Mouse (Mus musculus) heart, embryonic 10.5 days (tissue): ENCODE data around the gene Gpr156. TPM values are rescaled to one million over a fixed set of nuclear protein-coding genes. Genes with fewer than 3 reads are reported as not detected.

Experiments used
- DNase-seq: peaks from one replicate; pipeline ENCODE4 v3.0.0-alpha.2; 2017; ENCODE audit warnings: low spot score
- H3K27ac ChIP-seq: fragments of 300-500 bp; sonication (generic); 2 replicates; pipeline ENCODE4 v1.5.1; 2016; ENCODE audit warnings: mild to moderate bottlenecking
- H3K27me3 ChIP-seq: fragments of 300-500 bp; sonication (generic); 2 replicates; pipeline ENCODE4 v1.6.1; 2016; ENCODE audit warnings: mild to moderate bottlenecking; ENCODE audit not compliant: poor library complexity, insufficient read depth, severe bottlenecking
- H3K36me3 ChIP-seq: fragments of 300-500 bp; sonication (generic); 2 replicates; pipeline ENCODE4 v1.6.1; 2016; ENCODE audit warnings: mild to moderate bottlenecking, moderate library complexity
- H3K4me1 ChIP-seq: fragments of 300-500 bp; sonication (generic); 2 replicates; pipeline ENCODE4 v1.6.1; 2016; ENCODE audit warnings: mild to moderate bottlenecking
- H3K4me3 ChIP-seq: fragments of 300-500 bp; sonication (generic); 2 replicates; pipeline ENCODE4 v1.5.1; 2016; ENCODE audit warnings: mild to moderate bottlenecking, moderate library complexity
- H3K9me3 ChIP-seq: fragments of 300-500 bp; sonication (generic); 2 replicates; pipeline ENCODE4 v1.6.1; 2016; ENCODE audit warnings: mild to moderate bottlenecking, moderate library complexity
- WGBS: fragments of 180-500 bp; shearing (Covaris S2); methylation state at CpG from one replicate; pipeline ENCODE4 v1.1.7; 2016; 5-methylcytosine and 5-hydroxymethylcytosine counted together
- polyA plus RNA-seq: library from polyadenylated mRNA; unstranded; fragments of >200 nt; fragmentation: Nextera tagmentation; extraction: Ambion mirVana; gene quantifications from 2 replicates; pipeline ENCODE4 v1.2.1, GENCODE M21; 2016

Gpr156 gene
- polyA plus RNA-seq, 1 experiment from 2014 or later: 0.40 TPM

- Histone ChIP-seq H3K27me3 (no peaks in the 10 kb centered on the region), H3K4me3 (no peak overlapping the region), H3K9me3 (no peaks in the 10 kb centered on the region), H3K36me3 (no peaks in the 10 kb centered on the region), H3K4me1 (peaks cover 12% of the 10 kb centered on the region), H3K27ac (no peak overlapping the region)
- 55% methylated on average over 2 of the region's 2 CpGs for WGBS
- DNase-seq: peak; percentile 14
Measured at GRCm38 (mm10) chr16:38001766-38002165, 85.5 kb downstream of the Gpr156 start.

DNA sequence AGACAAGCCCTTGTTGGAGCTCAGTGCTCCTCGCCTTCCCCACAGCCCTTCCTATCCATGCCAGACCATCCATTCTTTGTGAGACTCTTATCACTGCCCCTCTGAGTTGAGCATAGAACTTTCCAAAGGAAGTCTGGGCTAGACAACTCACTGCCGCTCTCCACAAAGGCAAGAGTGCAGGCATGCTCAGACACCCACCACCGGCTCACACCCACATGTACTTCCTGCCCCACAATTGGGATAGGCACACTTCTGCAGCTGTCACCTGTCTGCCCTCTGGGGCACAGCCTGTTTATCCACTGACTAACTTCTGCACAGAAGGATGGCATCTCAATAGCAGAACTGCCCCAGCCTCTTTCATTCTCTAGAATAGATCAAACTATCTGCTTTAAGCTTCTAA is 86.2 kb downstream of the Gpr156 start:
- Histone ChIP-seq H3K4me3 (no peak overlapping the region), H3K4me1 (peaks cover 12% of the 10 kb centered on the region), H3K27ac (no peak overlapping the region), H3K27me3 (no peaks in the 10 kb centered on the region), H3K36me3 (no peaks in the 10 kb centered on the region), H3K9me3 (no peaks in the 10 kb centered on the region)
- peak; percentile 63 for DNase-seq
- 53% methylated on average over 3 of the region's 3 CpGs for WGBS

DNA sequence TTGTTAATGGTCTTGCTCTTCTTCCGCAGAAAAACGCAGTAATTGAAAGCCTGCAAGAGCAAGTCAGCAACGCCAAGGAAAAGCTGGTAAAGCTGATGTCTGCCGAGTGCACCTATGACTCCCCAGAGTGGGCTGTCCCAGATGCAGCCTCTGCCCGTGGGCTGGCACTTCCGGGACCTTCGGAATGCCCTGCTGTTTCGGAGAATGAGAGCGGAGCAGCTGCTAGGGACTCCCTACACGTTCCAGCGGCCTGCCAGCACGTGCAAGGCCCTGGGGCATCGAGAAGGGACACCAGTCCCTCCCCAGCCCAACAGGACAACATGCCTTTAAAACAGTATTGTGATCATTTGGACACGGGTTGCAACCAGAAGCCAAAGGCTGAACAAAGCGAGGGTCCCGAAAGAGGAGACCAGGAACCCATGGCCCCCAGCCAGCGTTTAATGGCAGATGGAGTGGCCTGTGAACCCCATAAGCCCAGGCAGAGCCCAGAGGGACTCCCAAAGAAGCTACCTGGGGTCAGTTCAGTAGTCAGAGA is 88.3 kb downstream of the Gpr156 start:
- DNase-seq: peak; percentile 67
- Histone ChIP-seq H3K4me3 (no peak overlapping the region), H3K27ac (no peak overlapping the region), H3K4me1 (peaks cover 14% of the 10 kb centered on the region), H3K27me3 (no peaks in the 10 kb centered on the region), H3K36me3 (no peaks in the 10 kb centered on the region), H3K9me3 (no peaks in the 10 kb centered on the region)
- 83% methylated on average over 17 of the region's 17 CpGs for WGBS

DNA sequence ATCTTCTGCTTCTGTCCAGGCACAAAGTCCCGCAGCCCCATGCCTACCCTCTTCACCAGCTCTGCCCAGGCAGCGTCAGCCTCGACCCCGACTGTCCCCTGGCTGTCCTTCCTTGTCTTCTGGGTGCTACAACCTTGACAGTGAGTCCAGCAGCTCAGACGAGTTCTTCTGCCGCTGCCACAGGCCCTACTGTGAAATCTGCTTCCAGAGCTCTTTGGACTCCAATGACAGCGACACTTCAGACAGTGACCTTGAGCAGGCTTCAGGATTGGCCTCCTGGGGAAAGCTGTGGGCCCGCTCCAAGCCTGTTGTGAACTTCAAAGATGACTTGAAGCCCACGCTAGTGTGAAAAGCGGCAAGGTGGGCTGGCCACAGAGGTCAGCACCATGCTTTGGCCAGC is 89.2 kb downstream of the Gpr156 start:
- peak; percentile 73 for DNase-seq
- Histone ChIP-seq H3K4me3 (no peak overlapping the region), H3K4me1 (peaks cover 20% of the 10 kb centered on the region), H3K36me3 (no peaks in the 10 kb centered on the region), H3K27ac (peak overlapping the region; percentile 56), H3K27me3 (no peaks in the 10 kb centered on the region), H3K9me3 (no peaks in the 10 kb centered on the region)
- 67% methylated on average over 10 of the region's 10 CpGs for WGBS

GRCm38 (mm10) chr16:38008371-38008770 is 92.1 kb downstream of the Gpr156 start:
- H3K27ac ChIP-seq: no peak overlapping the region
- H3K36me3 ChIP-seq: no peaks in the 10 kb centered on the region
- no peaks in the 10 kb centered on the region for H3K27me3 ChIP-seq
- 93% methylated on average over 5 of the region's 5 CpGs for WGBS
- no peaks in the 10 kb centered on the region for H3K9me3 ChIP-seq
- peaks cover 20% of the 10 kb centered on the region; the same call in 1 of the 2 replicates for H3K4me1 ChIP-seq
- peak; percentile 62 for DNase-seq
- H3K4me3 ChIP-seq: no peak overlapping the region

- DNase-seq: peak; percentile 64
- Histone ChIP-seq H3K36me3 (no peaks in the 10 kb centered on the region), H3K9me3 (no peaks in the 10 kb centered on the region), H3K4me1 (peaks cover 20% of the 10 kb centered on the region; the same call in 1 of the 2 replicates), H3K27me3 (no peaks in the 10 kb centered on the region), H3K27ac (no peak overlapping the region), H3K4me3 (no peak overlapping the region)
- WGBS: 67% methylated on average over 14 of the region's 14 CpGs
Measured at GRCm38 (mm10) chr16:38009041-38009825, 92.9 kb downstream of the Gpr156 start.

DNA sequence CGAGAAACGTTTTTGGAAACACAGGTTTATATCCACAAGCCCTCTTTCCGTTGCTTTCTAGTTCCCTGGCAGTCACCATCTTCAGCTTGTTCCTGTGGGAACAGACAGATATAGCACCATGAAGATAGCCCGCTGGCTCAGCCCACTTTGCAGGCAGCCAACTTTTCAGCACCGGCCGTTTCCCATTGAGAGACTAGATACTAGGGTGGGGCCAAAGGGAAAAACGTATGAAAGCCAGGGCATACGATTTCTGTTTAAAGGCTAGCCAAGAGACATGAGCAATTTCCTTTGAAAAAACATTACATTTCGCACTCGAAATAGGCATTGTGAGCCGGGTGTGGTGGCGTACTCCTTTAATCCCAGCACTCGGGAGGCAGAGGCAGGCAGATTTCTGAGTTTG is 95.2 kb downstream of the Gpr156 start:
- no peaks in the 10 kb centered on the region for H3K9me3 ChIP-seq
- H3K4me1 ChIP-seq: peaks cover 13% of the 10 kb centered on the region; the same call in 1 of the 2 replicates
- H3K36me3 ChIP-seq: no peaks in the 10 kb centered on the region
- H3K27ac ChIP-seq: no peak overlapping the region
- H3K4me3 ChIP-seq: no peak overlapping the region
- WGBS: 87% methylated on average over 13 of the region's 13 CpGs
- DNase-seq: peak; percentile 53
- H3K27me3 ChIP-seq: no peaks in the 10 kb centered on the region

- peak; percentile 51 for DNase-seq
- Histone ChIP-seq H3K27me3 (no peaks in the 10 kb centered on the region), H3K36me3 (no peaks in the 10 kb centered on the region), H3K4me3 (no peak overlapping the region), H3K4me1 (peaks cover 13% of the 10 kb centered on the region; the same call in 1 of the 2 replicates), H3K27ac (no peak overlapping the region), H3K9me3 (no peaks in the 10 kb centered on the region)
- WGBS: 66% methylated on average over 5 of the region's 5 CpGs
Measured at GRCm38 (mm10) chr16:38012382-38012781, 96.1 kb downstream of the Gpr156 start.

DNA sequence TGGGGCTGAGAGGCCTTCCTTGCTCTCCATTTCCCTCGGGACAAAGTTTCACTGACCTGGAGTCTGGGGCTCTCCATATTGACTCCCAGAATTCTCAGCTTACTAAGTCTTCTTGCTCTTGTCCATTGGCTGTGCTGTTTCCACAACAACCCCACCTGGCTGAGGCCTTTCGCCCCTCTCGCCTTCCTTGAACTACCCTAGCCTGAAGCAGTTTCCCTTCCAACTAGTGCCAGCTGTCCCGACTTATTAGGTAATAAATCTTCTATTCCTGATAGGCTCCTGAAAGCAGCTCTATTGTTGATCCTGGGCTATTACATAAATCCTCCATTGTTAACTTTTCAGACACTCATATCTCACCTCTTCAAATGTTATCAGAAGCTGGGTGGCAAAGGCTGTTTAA is 96.6 kb downstream of the Gpr156 start:
- peak; percentile 73 for DNase-seq
- Histone ChIP-seq H3K4me1 (peaks cover 13% of the 10 kb centered on the region; the same call in 1 of the 2 replicates), H3K9me3 (no peaks in the 10 kb centered on the region), H3K4me3 (no peak overlapping the region), H3K36me3 (no peaks in the 10 kb centered on the region), H3K27ac (no peak overlapping the region), H3K27me3 (no peaks in the 10 kb centered on the region)
- WGBS: 49% methylated on average over 4 of the region's 4 CpGs

DNA sequence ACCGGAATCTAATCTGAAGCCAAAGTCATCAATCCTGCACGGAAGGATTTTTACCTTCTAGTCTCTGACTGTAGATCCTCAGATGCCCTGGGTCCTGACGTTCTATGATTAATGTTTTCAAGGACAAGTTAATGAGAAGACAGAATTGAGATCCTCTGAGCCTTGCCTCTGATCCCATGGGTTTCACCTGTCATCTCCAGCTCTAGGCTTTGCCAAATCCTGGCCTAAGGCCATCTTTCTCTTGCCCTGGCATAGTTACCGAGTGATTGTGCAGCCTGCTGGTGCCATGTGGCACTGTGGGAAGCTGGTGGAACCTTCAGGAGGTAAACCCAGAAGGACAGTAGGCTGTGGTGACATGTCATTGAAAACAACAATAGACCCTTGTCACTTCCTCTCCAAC is 98.7 kb downstream of the Gpr156 start:
- Histone ChIP-seq H3K36me3 (no peaks in the 10 kb centered on the region), H3K9me3 (no peaks in the 10 kb centered on the region), H3K4me1 (peaks cover 7% of the 10 kb centered on the region; the same call in 1 of the 2 replicates), H3K27ac (no peak overlapping the region), H3K4me3 (no peak overlapping the region), H3K27me3 (no peaks in the 10 kb centered on the region)
- WGBS: 87% methylated on average over 4 of the region's 4 CpGs
- DNase-seq: peak; percentile 19

DNA sequence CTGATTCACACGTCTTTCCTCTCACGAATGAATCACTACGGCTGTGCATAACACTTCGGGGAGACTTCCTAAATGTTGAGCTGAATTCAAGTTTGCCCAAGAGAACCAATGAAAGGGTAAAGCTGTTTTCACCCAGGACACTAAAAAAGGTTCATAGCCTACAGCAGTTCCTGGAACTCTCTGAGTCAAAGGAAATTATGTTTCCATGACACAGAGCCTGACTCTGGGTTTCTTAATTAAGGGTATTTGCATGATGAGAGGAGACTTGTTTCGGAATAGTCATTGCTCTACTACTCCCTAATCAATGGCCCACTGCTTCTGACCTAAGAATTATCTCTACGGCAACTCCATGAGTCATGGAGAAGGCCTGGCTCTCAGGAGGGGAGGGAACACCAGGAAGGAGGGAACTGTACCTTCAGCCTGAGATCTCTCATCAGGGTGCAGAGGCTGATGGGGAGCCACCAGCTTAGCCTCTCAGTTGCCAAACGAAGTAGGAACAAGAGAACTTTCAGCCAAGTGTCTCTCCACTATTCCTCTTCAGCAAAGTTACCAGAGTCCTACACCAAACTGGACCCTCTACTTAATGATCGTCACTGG is 100.7 kb downstream of the Gpr156 start:
- H3K9me3 ChIP-seq: no peaks in the 10 kb centered on the region
- no peaks in the 10 kb centered on the region for H3K36me3 ChIP-seq
- whole genome bisulfite sequencing: 80% methylated on average over 8 of the region's 8 CpGs
- DNase-seq: peak; percentile 36
- no peaks in the 10 kb centered on the region for H3K27me3 ChIP-seq
- no peak overlapping the region for H3K27ac ChIP-seq
- no peak overlapping the region for H3K4me3 ChIP-seq
- H3K4me1 ChIP-seq: 0 out of 2 replicates have a peak, but pooled peaks cover 6% of the 10 kb centered on the region

- H3K4me3 ChIP-seq: no peak overlapping the region
- WGBS: 45% methylated on average over 4 of the region's 4 CpGs
- H3K36me3 ChIP-seq: no peaks in the 10 kb centered on the region
- H3K9me3 ChIP-seq: no peaks in the 10 kb centered on the region
- DNase-seq: peak; percentile 65
- H3K27ac ChIP-seq: no peak overlapping the region
- no peaks in the 10 kb centered on the region for H3K27me3 ChIP-seq
- 0 out of 2 replicates have a peak, but pooled peaks cover 1% of the 10 kb centered on the region for H3K4me1 ChIP-seq
Measured at GRCm38 (mm10) chr16:38017958-38018376, 101.7 kb downstream of the Gpr156 start.

DNA sequence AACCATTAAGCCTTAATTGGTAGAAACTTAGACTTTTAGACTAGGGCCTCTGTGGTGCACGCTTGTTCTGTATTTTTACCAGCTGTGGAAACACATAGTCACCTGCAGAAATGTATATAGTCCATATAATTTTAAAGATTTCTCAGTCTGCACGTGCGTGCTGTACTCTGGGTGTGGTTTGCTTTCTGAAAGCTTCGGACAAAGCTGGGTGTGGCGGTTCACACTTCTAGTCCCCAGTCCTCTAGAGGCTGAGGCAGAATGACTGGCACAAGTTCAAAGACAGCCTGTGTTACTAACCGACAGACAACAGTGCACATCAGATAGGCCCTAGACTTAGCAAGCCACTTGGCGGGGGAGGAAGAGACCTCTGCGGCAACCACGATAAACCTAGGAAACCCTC is 116.3 kb downstream of the Gpr156 start:
- H3K4me1 ChIP-seq: no peaks in the 10 kb centered on the region
- no peak overlapping the region for H3K27ac ChIP-seq
- no peak for DNase-seq
- H3K9me3 ChIP-seq: no peaks in the 10 kb centered on the region
- H3K4me3 ChIP-seq: no peak overlapping the region
- no peaks in the 10 kb centered on the region for H3K36me3 ChIP-seq
- H3K27me3 ChIP-seq: no peaks in the 10 kb centered on the region
- WGBS: 86% methylated on average over 9 of the region's 9 CpGs
